Mouse (Mus musculus) spleen, embryonic (tissue): Measurements from ENCODE around the gene Slc22a13.

Experiments
- CTCF ChIA-PET: fragments of 350-600 bp; sonication (Branson Sonifier 250); formaldehyde crosslinking; loops from one replicate; lab custom pipeline; 2022; lab: Charles Lee

Slc22a13 gene

GRCm38 (mm10) chr9:119199151-119199861 lies 9.6 kb downstream of the Slc22a13 start:
- CTCF ChIA-PET = no interaction called here

- CTCF ChIA-PET = no interaction called here
These were observed 16.5 kb downstream of the Slc22a13 start for GRCm38 (mm10) chr9:119192202-119192990.

GRCm38 (mm10) chr9:119181241-119181728 lies 27.6 kb downstream of the Slc22a13 start:
- CTCF ChIA-PET = no interaction called here

GRCm38 (mm10) chr9:119179292-119179691 lies 29.6 kb downstream of the Slc22a13 start:
- CTCF ChIA-PET = no interaction called here

GRCm38 (mm10) chr9:119167608-119168007 lies 41.3 kb downstream of the Slc22a13 start:
- CTCF ChIA-PET = no interaction called here

GRCm38 (mm10) chr9:119165548-119165947 lies 43.4 kb downstream of the Slc22a13 start:
- CTCF ChIA-PET = no interaction called here

- CTCF ChIA-PET = no interaction called here
These were observed 44.2 kb downstream of the Slc22a13 start for GRCm38 (mm10) chr9:119164743-119165142.

GRCm38 (mm10) chr9:119160689-119161088 lies 48.2 kb downstream of the Slc22a13 start:
- CTCF ChIA-PET = no interaction called here

- CTCF ChIA-PET = no interaction called here
These were observed 50.0 kb downstream of the Slc22a13 start, which contains the start of gene Gm47289 for GRCm38 (mm10) chr9:119158861-119159260. TSS of gene Gm47289 (plus strand) at chr9:119159161.

GRCm38 (mm10) chr9:119156278-119157201 lies 52.4 kb downstream of the Slc22a13 start, which contains the start of gene Acaa1b:
TSS of gene Acaa1b (minus strand) at chr9:119157093.
- CTCF ChIA-PET = no interaction called here

GRCm38 (mm10) chr9:119155826-119156225 lies 53.1 kb downstream of the Slc22a13 start:
- CTCF ChIA-PET = no interaction called here

GRCm38 (mm10) chr9:119155416-119155815 lies 53.5 kb downstream of the Slc22a13 start:
- CTCF ChIA-PET = interaction anchor here (0.7 kb wide), 1 partner anchor 204 kb away, joined by 3 read pairs; no protein-coding TSS in a partner anchor

GRCm38 (mm10) chr9:119151751-119152150 lies 57.1 kb downstream of the Slc22a13 start:
- CTCF ChIA-PET = no interaction called here

GRCm38 (mm10) chr9:119149601-119150000 lies 59.3 kb downstream of the Slc22a13 start:
- CTCF ChIA-PET = no interaction called here

GRCm38 (mm10) chr9:119146098-119146770 lies 62.7 kb downstream of the Slc22a13 start:
- CTCF ChIA-PET = no interaction called here

GRCm38 (mm10) chr9:119145638-119146037 lies 63.3 kb downstream of the Slc22a13 start:
- CTCF ChIA-PET = no interaction called here

GRCm38 (mm10) chr9:119145137-119145536 lies 63.8 kb downstream of the Slc22a13 start:
- CTCF ChIA-PET = no interaction called here

GRCm38 (mm10) chr9:119144696-119145095 lies 64.2 kb downstream of the Slc22a13 start:
- CTCF ChIA-PET = no interaction called here

GRCm38 (mm10) chr9:119143372-119143771 lies 65.5 kb downstream of the Slc22a13 start:
- CTCF ChIA-PET = no interaction called here
